Comparison of ENCODE assay signal across 23 mouse cellular contexts in the genomic region with DNA sequence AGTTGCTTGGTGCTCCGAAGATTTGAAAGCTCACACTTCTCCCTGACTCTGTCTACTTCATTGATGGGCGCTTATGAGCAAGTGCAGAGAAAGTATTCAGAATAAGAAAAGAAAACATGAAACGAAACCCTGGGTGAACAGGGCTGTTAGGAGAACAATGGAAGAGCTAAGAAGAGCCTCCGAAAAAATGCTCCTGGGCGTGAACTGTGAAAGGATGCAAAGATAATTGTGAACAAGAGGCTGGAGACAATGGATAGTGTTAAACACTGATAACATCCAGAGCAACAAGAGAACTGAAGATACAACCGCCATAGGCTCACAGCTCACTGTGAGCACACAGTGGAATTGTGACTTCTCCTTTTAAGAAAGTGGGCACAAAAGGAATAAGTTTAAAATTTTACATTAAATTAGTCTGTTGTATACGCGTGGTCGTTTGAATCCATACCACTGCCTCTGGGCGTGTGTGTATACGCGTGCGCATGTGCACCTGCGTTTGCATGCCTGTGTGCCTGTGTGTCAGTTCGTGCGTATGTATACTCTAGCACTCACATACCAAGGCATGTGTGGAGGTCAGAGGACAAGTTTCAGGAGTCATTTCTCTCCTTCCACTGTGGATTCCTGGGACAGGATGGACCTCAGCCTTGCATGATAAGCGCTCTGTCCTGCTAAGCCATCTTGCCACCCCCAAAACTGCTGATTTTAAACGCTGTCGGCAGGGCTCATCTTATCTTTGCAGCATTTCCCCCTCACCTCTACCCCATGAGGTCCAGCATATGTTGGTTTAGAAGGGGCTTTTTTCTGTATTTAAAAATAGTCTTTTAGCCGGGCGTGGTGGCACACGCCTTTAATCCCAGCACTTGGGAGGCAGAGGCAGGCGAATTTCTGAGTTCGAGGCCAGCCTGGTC.
A peak's percentile ranks its signal among the peaks of the same experiment; 100 is the strongest.
DNase-seq lines count a peak whose midpoint lies in the region; ATAC-seq and TF ChIP-seq lines count a peak whose summit lies in the region.
"Had no signal": no experiment of that assay in that cellular context is flagged by ENCODE, and none has a peak within 500 bp of the region (broad histone marks: within the 10 kb centered on the region; RNA-seq: fewer than 3 reads in every experiment).

No protein-coding gene starts in this region.

- peak; percentile 33 for DNase-seq in retina, postnatal 1 day
- no peak for DNase-seq in retina, embryonic 14.5 days (ENCODE audit: low spot score)
- peak; percentile 57 for DNase-seq in R1 (ENCODE audit: low read depth, low spot score)
- no peak for DNase-seq in liver, embryonic 14.5 days (ENCODE audit: low read depth in 3 of 3, low spot score in 3 of 3)
- no peak for DNase-seq in kidney, postnatal 4 days
- DNase-seq in hindbrain, postnatal 0 days (ENCODE audit: low spot score) = no peak
- DNase-seq in layer of hippocampus, postnatal 14 days (ENCODE audit: low spot score in 2 of 2) = no peak
- DNase-seq: adrenal gland, adult 8-10 months; cerebellum, adult 18-20 months; cerebellum, postnatal 25 days; forebrain, postnatal 0 days; gastrocnemius, postnatal 14 days; heart, adult 18-20 months; kidney, adult 11 months; lung, postnatal 10 days; thymus, postnatal 36 days had no signal

- TF ChIP-seq CTCF in liver, embryonic 14.5 days (IDR thresholded peaks at IDR 0.05; ENCODE audit: low read depth) = no peak
- no peak for TF ChIP-seq CTCF in hindbrain, postnatal 0 days (IDR thresholded peaks at IDR 0.05; ENCODE audit: low read depth)

- no peak overlapping the region for H3K9ac ChIP-seq in liver, embryonic 14.5 days (replicated peaks)
- H3K9ac ChIP-seq in hindbrain, postnatal 0 days (replicated peaks; ENCODE audit: low read length) = no peak overlapping the region
- H3K9ac ChIP-seq: embryonic facial prominence, embryonic 12.5 days; forebrain, postnatal 0 days; midbrain, embryonic 15.5 days; neural tube, embryonic 12.5 days had no signal

- no peak overlapping the region for H3K27ac ChIP-seq in liver, embryonic 14.5 days
- H3K27ac ChIP-seq in hindbrain, postnatal 0 days = no peak overlapping the region
- H3K27ac ChIP-seq: embryonic facial prominence, embryonic 12.5 days; limb, embryonic 10.5 days; midbrain, embryonic 15.5 days; neural tube, embryonic 12.5 days had no signal

- 0 out of 2 replicates have a peak, but pooled peaks have one; percentile 26 for TF ChIP-seq EP300 in liver, embryonic 14.5 days (IDR thresholded peaks at IDR 0.05; ENCODE audit: low read depth)

- no peaks in the 10 kb centered on the region for H3K9me3 ChIP-seq in liver, embryonic 14.5 days (ENCODE audit: control insufficient read depth, low read length)
- no peaks in the 10 kb centered on the region for H3K9me3 ChIP-seq in hindbrain, postnatal 0 days (ENCODE audit: low read length)
- H3K9me3 ChIP-seq: embryonic facial prominence, embryonic 12.5 days; limb, embryonic 10.5 days; midbrain, embryonic 15.5 days; neural tube, embryonic 12.5 days had no signal

- peak; percentile 81 for ATAC-seq in liver, embryonic 14.5 days (ENCODE audit: insufficient read depth)
- ATAC-seq in hindbrain, postnatal 0 days = no peak
- ATAC-seq: activated CD4-positive, CD25-positive, alpha-beta regulatory T cell, adult 4 months; forebrain, postnatal 0 days; hindbrain, embryonic 16.5 days; midbrain, embryonic 15.5 days; Patski had no signal

- H3K4me3 ChIP-seq in liver, embryonic 14.5 days (ENCODE audit: insufficient read depth in 1 of 2, low read depth in 2 of 2, low read length in 2 of 2) = no peak overlapping the region
- no peak overlapping the region for H3K4me3 ChIP-seq in hindbrain, postnatal 0 days (ENCODE audit: low read length)
- H3K4me3 ChIP-seq: embryonic facial prominence, embryonic 12.5 days; limb, embryonic 10.5 days; midbrain, embryonic 15.5 days; neural tube, embryonic 12.5 days had no signal

- no peaks in the 10 kb centered on the region for H3K36me3 ChIP-seq in liver, embryonic 14.5 days (replicated peaks; ENCODE audit: control insufficient read depth, insufficient read depth, low read depth)
- no peaks in the 10 kb centered on the region for H3K36me3 ChIP-seq in hindbrain, postnatal 0 days (ENCODE audit: insufficient read depth, low read length)
- H3K36me3 ChIP-seq: embryonic facial prominence, embryonic 12.5 days; limb, embryonic 10.5 days; midbrain, embryonic 15.5 days; neural tube, embryonic 12.5 days had no signal

- H3K4me1 ChIP-seq in liver, embryonic 14.5 days (replicated peaks; ENCODE audit: control insufficient read depth in 2 of 2, insufficient read depth in 2 of 2, low read length in 1 of 2) = peaks cover 0 to 13% of the 10 kb centered on the region in 2 experiments; a peak in 2 of 4 replicates
- H3K4me1 ChIP-seq in hindbrain, postnatal 0 days (ENCODE audit: insufficient read depth, low read length) = no peaks in the 10 kb centered on the region
- H3K4me1 ChIP-seq: embryonic facial prominence, embryonic 12.5 days; midbrain, embryonic 15.5 days; neural tube, embryonic 12.5 days had no signal

- no peaks in the 10 kb centered on the region for H3K27me3 ChIP-seq in liver, embryonic 14.5 days (ENCODE audit: control insufficient read depth, insufficient read depth, low read length)
- H3K27me3 ChIP-seq in hindbrain, postnatal 0 days (ENCODE audit: insufficient read depth, low read length) = no peaks in the 10 kb centered on the region
- H3K27me3 ChIP-seq: embryonic facial prominence, embryonic 12.5 days; midbrain, embryonic 15.5 days; neural tube, embryonic 12.5 days; Patski had no signal

- 38% methylated on average over 24 of the region's 24 CpGs for WGBS in liver, embryonic 14.5 days (ENCODE audit: insufficient replicate concordance)
- 74% methylated on average over 24 of the region's 24 CpGs for WGBS in hindbrain, postnatal 0 days

- H3K4me2 ChIP-seq in liver, embryonic 14.5 days (ENCODE audit: low read depth) = peak overlapping the region; percentile 15; the same call in 1 of the 2 replicates
- H3K4me2 ChIP-seq in hindbrain, postnatal 0 days (ENCODE audit: low read depth, low read length) = no peak overlapping the region
- H3K4me2 ChIP-seq: embryonic facial prominence, embryonic 12.5 days; midbrain, embryonic 15.5 days; neural tube, embryonic 12.5 days had no signal

Comparison
In these comparisons a context has a peak if more than half of its experiments do, and no peak if none do; other contexts are left out.
1. DNase-seq: peak in retina, postnatal 1 day (single experiment) and R1 (single experiment); none in retina, embryonic 14.5 days (single experiment), liver, embryonic 14.5 days (0 of 3), kidney, postnatal 4 days (0 of 2), hindbrain, postnatal 0 days (single experiment) and layer of hippocampus, postnatal 14 days (0 of 2).